Mouse (Mus musculus) midbrain, embryonic 12.5 days (tissue): ENCODE results near the gene Irf2. TPM values are rescaled to one million over a fixed set of nuclear protein-coding genes. Genes with fewer than 3 reads are reported as not detected.

Experiments
- ATAC-seq: fragments of 200-750 bp; cut with Nextera tagmentation; 2 replicates; pipeline ENCODE4 v1.8.0; 2017; ENCODE audit warnings: low read depth, moderate TSS enrichment, moderate library complexity; ENCODE audit not compliant: low FRiP score
- H3K27ac ChIP-seq: fragments of 300-500 bp; sonication (generic); replicated peaks from 2 replicates; pipeline ENCODE4 v1.5.1; 2016; ENCODE audit warnings: mild to moderate bottlenecking
- H3K27me3 ChIP-seq: fragments of 300-500 bp; sonication (generic); 2 replicates; pipeline ENCODE4 v1.6.1; 2016; ENCODE audit warnings: mild to moderate bottlenecking
- H3K36me3 ChIP-seq: fragments of 300-500 bp; sonication (generic); 2 replicates; pipeline ENCODE4 v1.6.1; 2016
- H3K4me1 ChIP-seq: fragments of 300-500 bp; sonication (generic); 2 replicates; pipeline ENCODE4 v1.6.1; 2016
- H3K4me2 ChIP-seq: fragments of 300-500 bp; sonication (generic); replicated peaks from 2 replicates; pipeline ENCODE4 v1.6.1; 2016; ENCODE audit warnings: mild to moderate bottlenecking, moderate library complexity
- H3K4me3 ChIP-seq: fragments of 300-500 bp; sonication (generic); 2 replicates; pipeline ENCODE4 v1.5.1; 2016; ENCODE audit warnings: mild to moderate bottlenecking
- H3K9ac ChIP-seq: fragments of 300-500 bp; sonication (generic); replicated peaks from 2 replicates; pipeline ENCODE4 v1.6.1; 2016; ENCODE audit warnings: mild to moderate bottlenecking, moderate library complexity
- H3K9me3 ChIP-seq: fragments of 300-500 bp; sonication (generic); 2 replicates; pipeline ENCODE4 v1.6.1; 2016; ENCODE audit warnings: mild to moderate bottlenecking
- WGBS: fragments of 180-500 bp; shearing (Covaris S2); methylation state at CpG from one replicate; pipeline ENCODE4 v1.1.7; 2016; 5-methylcytosine and 5-hydroxymethylcytosine counted together
- polyA plus RNA-seq: library from polyadenylated mRNA; unstranded; fragments of >200 nt; fragmentation: Nextera tagmentation; extraction: Ambion mirVana; gene quantifications from 2 replicates; pipeline ENCODE4 v1.2.1, GENCODE M21; 2016

Gene Irf2
- polyA plus RNA-seq, 1 experiment from 2014 or later: 7.7 TPM

DNA sequence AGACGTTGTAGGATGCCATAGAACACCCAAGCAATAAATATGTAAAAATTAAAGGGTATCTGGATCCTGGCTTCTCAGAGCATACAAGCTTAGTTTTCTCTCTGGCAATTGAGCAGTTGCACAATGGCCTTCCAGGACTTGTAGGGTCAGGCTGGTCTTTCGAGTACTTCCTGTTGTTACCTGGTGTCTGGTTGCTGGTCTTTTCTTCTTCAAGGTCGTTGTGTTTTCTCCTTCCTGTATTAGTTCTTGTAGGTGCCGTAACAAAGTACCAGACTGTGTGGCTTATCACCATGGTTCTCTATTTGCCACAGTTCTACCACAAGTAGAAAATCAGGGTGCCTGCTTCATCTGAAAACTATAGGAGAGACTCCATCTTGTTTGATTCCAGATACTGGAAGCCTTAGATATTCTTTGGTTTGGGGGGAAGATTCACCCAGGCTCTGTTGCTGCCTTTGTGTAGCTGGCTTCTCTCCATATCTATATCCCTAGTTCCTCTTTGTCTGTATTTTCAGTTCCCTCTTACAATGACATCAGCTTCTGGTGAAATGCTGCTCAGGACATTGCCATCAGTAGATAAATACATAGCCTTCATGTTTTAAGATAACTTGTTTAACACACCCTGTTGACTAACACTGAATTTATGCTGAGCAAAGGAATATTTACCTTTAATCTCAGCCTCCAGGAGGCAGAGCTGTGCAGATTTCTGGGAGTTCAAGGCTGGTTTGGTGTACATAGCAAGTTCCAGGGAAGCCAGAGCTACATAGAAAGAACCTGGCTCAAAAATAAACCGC lies 49.8 kb downstream of the Irf2 start:
- Histone ChIP-seq H3K27ac (no peak overlapping the region), H3K4me3 (no peak overlapping the region), H3K4me2 (no peak overlapping the region), H3K4me1 (no peaks in the 10 kb centered on the region), H3K36me3 (no peaks in the 10 kb centered on the region), H3K9ac (no peak overlapping the region), H3K9me3 (no peaks in the 10 kb centered on the region), H3K27me3 (no peaks in the 10 kb centered on the region)
- ATAC-seq: no peak
- 89% methylated on average over 5 of the region's 5 CpGs for WGBS

DNA sequence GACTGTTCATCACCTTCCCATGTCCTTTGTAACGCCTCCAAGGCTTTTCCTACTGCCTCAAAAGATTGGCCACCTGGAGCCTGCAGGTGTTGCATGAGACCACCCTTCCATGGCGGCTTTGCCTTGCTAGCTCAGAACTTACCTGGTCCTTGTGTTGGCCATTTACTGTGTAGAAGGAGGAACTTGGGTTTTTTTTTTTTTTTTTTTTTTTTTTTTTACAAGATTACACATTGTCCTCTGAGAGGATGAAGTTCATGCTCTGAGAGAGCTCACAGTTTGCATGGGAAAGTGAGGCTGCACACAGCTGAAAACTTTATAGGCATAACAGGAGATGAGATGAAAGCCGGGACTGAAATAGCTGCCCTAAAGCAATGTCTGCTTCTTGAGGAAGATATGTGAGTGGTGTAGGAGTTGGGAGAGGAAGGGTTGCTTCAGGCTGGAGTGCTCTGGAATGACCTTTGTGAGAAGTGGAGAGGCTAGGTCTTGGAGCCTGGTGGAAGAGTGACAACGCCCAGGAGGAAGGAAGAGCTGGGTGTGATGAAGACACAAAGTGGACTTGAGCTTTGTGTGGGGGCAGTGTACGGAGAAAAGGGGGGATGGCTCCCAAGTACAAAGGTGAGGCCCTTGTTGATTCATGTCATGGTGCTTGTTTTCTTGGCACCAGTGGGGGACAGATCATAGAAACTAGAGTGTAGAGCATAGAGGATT lies 52.3 kb downstream of the Irf2 start:
- H3K27ac ChIP-seq: no peak overlapping the region
- no peak overlapping the region for H3K4me2 ChIP-seq
- H3K9me3 ChIP-seq: no peaks in the 10 kb centered on the region
- no peak overlapping the region for H3K4me3 ChIP-seq
- H3K9ac ChIP-seq: no peak overlapping the region
- no peak for ATAC-seq
- 91% methylated on average over 5 of the region's 5 CpGs for WGBS
- no peaks in the 10 kb centered on the region for H3K27me3 ChIP-seq
- peaks cover 5% of the 10 kb centered on the region; the same call in 1 of the 2 replicates for H3K36me3 ChIP-seq
- H3K4me1 ChIP-seq: no peaks in the 10 kb centered on the region

DNA sequence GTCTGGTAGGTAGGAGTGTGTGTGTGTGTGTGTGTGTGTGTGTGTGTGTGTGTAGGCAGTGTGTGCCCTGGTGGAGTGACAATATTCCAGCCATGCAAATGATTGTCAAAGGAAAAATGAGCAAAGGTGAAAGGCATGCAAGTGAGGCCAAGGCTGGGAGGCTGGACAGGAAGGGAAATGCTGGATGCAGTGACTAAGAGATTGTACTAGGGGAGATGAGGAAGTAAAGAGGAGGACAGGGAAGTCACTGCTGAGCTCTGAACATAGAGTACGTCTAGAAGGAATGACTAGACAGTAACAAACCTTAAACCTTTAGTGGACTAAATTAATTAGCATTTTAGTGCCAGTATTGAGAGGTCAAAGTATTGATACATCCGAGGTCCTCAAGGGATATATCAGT lies 53.1 kb downstream of the Irf2 start:
- peaks cover 11% of the 10 kb centered on the region; the same call in 1 of the 2 replicates for H3K36me3 ChIP-seq
- 86% methylated on average over 2 of the region's 2 CpGs for WGBS
- H3K4me3 ChIP-seq: no peak overlapping the region
- H3K9me3 ChIP-seq: no peaks in the 10 kb centered on the region
- no peak overlapping the region for H3K4me2 ChIP-seq
- no peak overlapping the region for H3K27ac ChIP-seq
- no peaks in the 10 kb centered on the region for H3K4me1 ChIP-seq
- no peak overlapping the region for H3K9ac ChIP-seq
- no peak for ATAC-seq
- H3K27me3 ChIP-seq: no peaks in the 10 kb centered on the region

DNA sequence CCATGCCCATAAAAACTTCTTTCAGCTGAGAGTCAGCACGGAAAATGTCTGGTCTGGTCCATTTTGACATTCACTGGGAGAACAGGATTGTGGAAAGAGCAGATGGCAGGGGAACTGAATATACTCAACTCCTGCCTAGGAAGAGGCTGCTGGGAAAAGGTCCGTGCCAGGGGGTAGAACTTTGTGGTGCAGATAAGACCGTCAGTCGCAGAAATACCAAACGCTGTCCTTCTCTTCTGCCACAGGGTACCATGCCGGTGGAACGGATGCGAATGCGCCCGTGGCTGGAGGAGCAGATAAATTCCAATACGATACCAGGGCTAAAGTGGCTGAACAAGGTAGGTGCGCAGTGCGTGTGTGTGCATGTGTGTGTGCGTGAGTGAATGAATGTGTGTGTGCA lies 53.7 kb downstream of the Irf2 start:
- Histone ChIP-seq H3K9ac (no peak overlapping the region), H3K36me3 (peaks cover 12% of the 10 kb centered on the region; the same call in 1 of the 2 replicates), H3K4me1 (no peaks in the 10 kb centered on the region), H3K9me3 (no peaks in the 10 kb centered on the region), H3K27ac (no peak overlapping the region), H3K4me3 (no peak overlapping the region), H3K4me2 (no peak overlapping the region), H3K27me3 (no peaks in the 10 kb centered on the region)
- WGBS: 96% methylated on average over 14 of the region's 14 CpGs
- ATAC-seq: no peak

DNA sequence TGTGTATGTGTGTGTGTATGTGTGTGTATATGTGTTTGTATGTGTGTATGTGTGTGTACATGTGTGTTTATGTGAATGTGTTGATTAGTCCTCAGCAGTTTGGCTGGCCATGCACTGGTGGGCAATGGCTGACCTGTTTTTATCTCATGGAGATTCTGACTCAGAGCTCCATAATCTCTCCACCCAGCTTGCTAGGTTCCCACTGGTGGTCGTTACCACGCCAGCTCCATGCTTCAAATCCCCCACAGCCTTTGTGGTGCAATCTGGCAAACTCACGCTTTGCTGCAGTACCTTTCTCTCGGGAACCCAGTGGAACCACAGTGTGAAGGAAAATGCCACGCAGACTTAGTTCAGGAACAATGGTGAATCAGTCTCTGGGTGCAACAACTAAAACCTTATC lies 54.8 kb downstream of the Irf2 start:
- Histone ChIP-seq H3K4me3 (no peak overlapping the region), H3K4me1 (no peaks in the 10 kb centered on the region), H3K9me3 (no peaks in the 10 kb centered on the region), H3K27me3 (no peaks in the 10 kb centered on the region), H3K9ac (no peak overlapping the region), H3K36me3 (peaks cover 12% of the 10 kb centered on the region; the same call in 1 of the 2 replicates), H3K4me2 (no peak overlapping the region), H3K27ac (no peak overlapping the region)
- no peak for ATAC-seq
- WGBS: 88% methylated on average over 5 of the region's 5 CpGs

DNA sequence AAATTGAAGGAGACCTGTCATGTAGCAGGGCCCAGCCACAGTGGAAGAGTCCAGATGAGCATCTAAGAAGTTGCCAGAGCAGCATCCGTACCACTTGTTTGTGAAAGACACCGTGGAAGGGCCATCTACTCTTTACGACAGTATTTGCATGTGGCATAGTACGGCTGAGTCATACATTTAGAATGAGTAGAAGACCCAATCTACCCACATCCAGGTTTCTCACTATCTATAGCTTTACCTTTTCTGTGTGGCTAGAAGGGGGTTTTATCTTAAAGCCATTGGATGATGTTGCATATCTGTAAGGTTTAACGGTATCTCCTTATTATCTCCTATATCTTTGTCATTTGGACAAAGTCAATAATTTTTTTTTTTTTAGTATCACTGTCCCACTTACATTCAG lies 59.7 kb downstream of the Irf2 start:
- H3K27me3 ChIP-seq: no peaks in the 10 kb centered on the region
- 94% methylated on average over 5 of the region's 5 CpGs for WGBS
- no peaks in the 10 kb centered on the region for H3K9me3 ChIP-seq
- no peaks in the 10 kb centered on the region for H3K4me1 ChIP-seq
- H3K4me2 ChIP-seq: no peak overlapping the region
- H3K4me3 ChIP-seq: no peak overlapping the region
- H3K36me3 ChIP-seq: peaks cover 12% of the 10 kb centered on the region; the same call in 1 of the 2 replicates
- H3K9ac ChIP-seq: no peak overlapping the region
- ATAC-seq: no peak
- no peak overlapping the region for H3K27ac ChIP-seq

DNA sequence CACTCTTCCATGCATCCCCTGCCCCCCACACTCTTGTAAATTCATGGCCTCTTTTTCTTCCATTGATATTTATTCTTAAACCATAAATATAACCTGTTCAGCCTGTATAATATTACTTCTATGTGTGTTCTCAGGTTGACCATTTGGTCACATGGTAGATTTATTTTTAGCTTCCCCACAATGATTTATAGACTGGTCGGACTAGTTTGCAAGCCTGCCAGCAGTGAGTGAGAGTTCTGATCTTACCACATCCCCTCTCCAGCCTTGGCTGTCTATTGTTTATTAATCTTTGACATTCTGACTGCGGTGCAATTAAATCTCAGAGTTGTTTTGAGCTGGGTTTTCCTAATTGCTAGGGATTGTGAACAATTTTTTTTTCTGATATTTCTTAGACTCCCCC lies 60.2 kb downstream of the Irf2 start:
- Histone ChIP-seq H3K27ac (no peak overlapping the region), H3K4me1 (no peaks in the 10 kb centered on the region), H3K9ac (no peak overlapping the region), H3K36me3 (peaks cover 12% of the 10 kb centered on the region; the same call in 1 of the 2 replicates), H3K4me3 (no peak overlapping the region), H3K9me3 (no peaks in the 10 kb centered on the region), H3K27me3 (no peaks in the 10 kb centered on the region), H3K4me2 (no peak overlapping the region)
- WGBS: 87% methylated on average over 2 of the region's 2 CpGs
- no peak for ATAC-seq

DNA sequence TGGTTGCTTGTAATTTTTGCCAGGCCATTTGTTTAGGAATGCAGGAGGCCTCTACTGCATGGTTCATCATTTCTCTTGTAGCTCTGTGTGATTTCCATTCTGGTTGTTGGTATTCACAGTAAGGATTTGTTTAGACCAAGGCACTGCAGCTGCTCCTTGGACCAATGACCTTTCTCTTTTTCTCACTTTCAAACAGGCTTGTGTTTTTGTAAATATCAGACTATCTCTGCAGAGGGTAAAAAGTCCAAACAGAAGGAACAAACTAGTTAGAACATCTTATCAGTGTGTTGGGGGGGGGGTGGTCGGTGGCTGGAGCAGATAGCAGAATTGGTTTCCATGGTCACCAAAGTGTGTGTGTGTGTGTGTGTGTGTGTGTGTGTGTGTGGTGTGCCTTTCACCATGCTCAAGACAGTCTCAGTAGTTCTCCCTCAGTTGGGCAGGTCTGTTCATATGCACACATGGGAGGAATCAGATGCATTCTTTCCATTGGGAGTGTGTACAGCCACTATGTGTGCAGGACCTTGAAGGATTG lies 61.7 kb downstream of the Irf2 start:
- no peaks in the 10 kb centered on the region for H3K9me3 ChIP-seq
- 80% methylated on average over 1 of the region's 1 CpGs for whole genome bisulfite sequencing
- no peaks in the 10 kb centered on the region for H3K4me1 ChIP-seq
- H3K4me2 ChIP-seq: no peak overlapping the region
- H3K4me3 ChIP-seq: no peak overlapping the region
- H3K9ac ChIP-seq: no peak overlapping the region
- peaks cover 12% of the 10 kb centered on the region for H3K36me3 ChIP-seq
- H3K27ac ChIP-seq: no peak overlapping the region
- ATAC-seq: no peak
- no peaks in the 10 kb centered on the region for H3K27me3 ChIP-seq

DNA sequence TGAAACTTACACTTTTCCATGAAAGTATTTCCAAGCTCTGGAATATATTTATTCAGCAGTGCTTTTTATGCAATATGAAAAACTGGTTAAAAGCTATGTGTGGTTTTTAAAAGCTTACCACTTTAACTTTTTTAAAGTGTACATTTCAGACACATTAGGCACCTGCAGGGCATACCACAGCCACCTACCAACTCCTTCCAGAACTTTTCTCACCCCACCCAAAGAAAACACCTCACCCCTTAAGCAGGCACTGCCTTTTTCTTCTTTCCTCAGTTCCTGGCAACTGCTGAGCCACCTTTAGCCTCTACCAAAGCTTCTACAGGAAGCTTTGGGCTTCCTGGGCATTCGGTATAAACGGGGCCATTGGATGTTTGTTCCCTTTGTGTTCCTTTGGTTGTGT lies 62.5 kb downstream of the Irf2 start:
- 0 out of 2 replicates have a peak, but pooled peaks cover 5% of the 10 kb centered on the region for H3K9me3 ChIP-seq

DNA sequence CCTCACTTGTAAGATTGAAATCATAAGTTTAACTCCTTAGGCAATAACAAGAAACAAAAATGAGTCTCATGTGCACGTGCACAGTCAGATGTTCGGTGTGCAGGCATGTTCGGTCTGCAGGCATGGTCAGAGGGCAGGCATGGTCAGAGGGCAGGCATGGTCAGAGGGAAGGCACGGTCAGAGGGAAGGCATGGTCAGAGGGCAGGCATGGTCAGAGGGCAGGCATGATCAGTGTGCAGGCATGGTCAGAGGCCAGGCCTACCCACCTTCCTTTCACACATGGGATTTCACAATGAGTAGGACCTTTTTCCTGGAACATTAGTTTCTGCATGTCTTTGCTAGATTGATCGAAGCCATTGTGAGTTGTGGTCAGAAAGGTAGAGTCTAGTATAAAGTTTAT lies 65.2 kb downstream of the Irf2 start:
- WGBS: 90% methylated on average over 5 of the region's 5 CpGs
- Histone ChIP-seq H3K36me3 (peaks cover 24% of the 10 kb centered on the region), H3K27me3 (no peaks in the 10 kb centered on the region), H3K4me2 (no peak overlapping the region), H3K4me1 (no peaks in the 10 kb centered on the region), H3K9me3 (0 out of 2 replicates have a peak, but pooled peaks cover 6% of the 10 kb centered on the region), H3K27ac (no peak overlapping the region), H3K4me3 (no peak overlapping the region), H3K9ac (no peak overlapping the region)
- no peak for ATAC-seq

More for the DNA sequence above, 62.5 kb downstream of the Irf2 start:
- no peak overlapping the region for H3K9ac ChIP-seq
- no peaks in the 10 kb centered on the region for H3K4me1 ChIP-seq
- no peak for ATAC-seq
- H3K27me3 ChIP-seq: no peaks in the 10 kb centered on the region
- 86% methylated on average over 2 of the region's 2 CpGs for WGBS
- no peak overlapping the region for H3K4me2 ChIP-seq
- no peak overlapping the region for H3K4me3 ChIP-seq
- peaks cover 17% of the 10 kb centered on the region for H3K36me3 ChIP-seq
- H3K27ac ChIP-seq: no peak overlapping the region

DNA sequence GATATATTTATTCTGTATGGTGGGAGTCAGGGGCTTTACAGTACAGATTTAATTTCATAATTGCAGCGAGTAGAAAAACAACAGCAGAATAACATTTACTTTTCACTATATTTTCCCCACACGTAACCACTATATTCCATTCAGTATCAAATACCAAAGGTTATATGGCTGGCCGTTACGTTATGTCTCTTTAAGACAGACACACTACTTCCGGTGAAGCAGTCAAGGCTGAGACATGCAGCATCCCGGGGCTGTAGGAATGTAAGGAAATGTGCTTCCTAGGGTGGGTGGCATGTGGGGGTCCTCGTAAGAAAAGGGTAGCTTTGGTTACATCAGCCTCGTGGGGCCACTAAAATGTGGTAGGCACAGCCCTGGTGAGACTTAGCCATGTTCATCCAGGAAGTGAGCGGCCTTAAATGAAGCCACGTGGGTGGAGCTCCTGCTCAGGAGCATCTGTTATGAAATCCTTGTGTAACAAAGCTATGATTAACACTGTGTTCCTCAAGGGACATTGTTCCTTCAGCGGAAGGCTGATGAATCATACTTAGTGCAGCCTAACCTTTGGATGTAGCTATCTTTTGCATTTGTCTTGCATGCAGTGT lies 71.6 kb downstream of the Irf2 start:
- Histone ChIP-seq H3K9ac (no peak overlapping the region), H3K4me3 (no peak overlapping the region), H3K4me2 (no peak overlapping the region), H3K27me3 (no peaks in the 10 kb centered on the region), H3K36me3 (peaks cover 22% of the 10 kb centered on the region), H3K4me1 (no peaks in the 10 kb centered on the region), H3K9me3 (0 out of 2 replicates have a peak, but pooled peaks cover 6% of the 10 kb centered on the region), H3K27ac (no peak overlapping the region)
- 85% methylated on average over 11 of the region's 11 CpGs for WGBS
- ATAC-seq: no peak

DNA sequence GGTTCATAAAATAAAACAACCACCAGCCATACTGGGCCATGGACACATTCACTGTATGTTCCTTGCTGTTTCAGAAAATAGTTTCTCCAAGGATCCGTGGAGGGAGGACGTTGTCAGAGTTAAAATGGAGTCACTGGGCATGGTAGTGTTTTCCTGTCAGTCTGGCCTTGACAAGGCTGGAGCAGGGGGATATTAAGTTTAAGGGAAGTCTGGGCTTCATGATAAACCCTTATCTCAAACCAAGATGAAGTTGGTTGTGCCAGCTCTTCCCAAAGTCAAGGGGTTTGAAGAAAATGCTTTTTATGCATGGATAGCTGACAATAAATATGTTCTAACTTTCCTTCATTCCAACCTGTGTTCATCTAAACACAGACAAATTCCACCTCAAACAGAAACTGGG lies 72.4 kb downstream of the Irf2 start:
- Histone ChIP-seq H3K4me2 (no peak overlapping the region), H3K4me3 (no peak overlapping the region), H3K4me1 (no peaks in the 10 kb centered on the region), H3K27ac (no peak overlapping the region), H3K9me3 (0 out of 2 replicates have a peak, but pooled peaks cover 2% of the 10 kb centered on the region), H3K27me3 (no peaks in the 10 kb centered on the region), H3K36me3 (peaks cover 13% of the 10 kb centered on the region), H3K9ac (no peak overlapping the region)
- ATAC-seq: no peak
- WGBS: 92% methylated on average over 2 of the region's 2 CpGs
